Mouse (Mus musculus) stomach, embryonic 14.5 days (tissue): ENCODE data around the gene Sh3gl2. TPM values are rescaled to one million over a fixed set of nuclear protein-coding genes. Genes with fewer than 3 reads are reported as not detected.

ENCODE experiments used
- ATAC-seq: fragments of 200-750 bp; cut with Nextera tagmentation; 2 replicates; pipeline ENCODE4 v1.8.0; 2017; ENCODE audit warnings: low read depth, moderate TSS enrichment; ENCODE audit not compliant: insufficient number of reproducible peaks, insufficient read depth, low FRiP score
- H3K27ac ChIP-seq: fragments of 300-500 bp; sonication (generic); 2 replicates; pipeline ENCODE4 v1.5.1; 2014; ENCODE audit warnings: mild to moderate bottlenecking, low read length, moderate library complexity, mixed read lengths
- H3K27me3 ChIP-seq: fragments of 300-500 bp; sonication (generic); 2 replicates; pipeline ENCODE4 v1.6.1; 2014; ENCODE audit warnings: low read length, control low read depth, mixed read lengths; ENCODE audit not compliant: control insufficient read depth, insufficient read depth
- H3K36me3 ChIP-seq: fragments of 300-500 bp; sonication (generic); 2 replicates; pipeline ENCODE4 v1.6.1; 2014; ENCODE audit warnings: mild to moderate bottlenecking, control low read depth, low read length, moderate library complexity, mixed read lengths; ENCODE audit not compliant: control insufficient read depth, insufficient read depth
- H3K4me1 ChIP-seq: fragments of 300-500 bp; sonication (generic); 2 replicates; pipeline ENCODE4 v1.6.1; 2014; ENCODE audit warnings: low read length, control low read depth, mixed read lengths; ENCODE audit not compliant: control insufficient read depth, insufficient read depth
- H3K4me2 ChIP-seq: fragments of 300-500 bp; sonication (generic); replicated peaks from 2 replicates; pipeline ENCODE4 v1.6.1; 2014; ENCODE audit warnings: low read depth, low read length, control low read depth
- H3K4me3 ChIP-seq: fragments of 300-500 bp; sonication (generic); 2 replicates; pipeline ENCODE4 v1.5.1; 2014; ENCODE audit warnings: low read depth, low read length, control low read depth
- H3K9ac ChIP-seq: fragments of 300-500 bp; sonication (generic); replicated peaks from 2 replicates; pipeline ENCODE4 v1.6.1; 2014; ENCODE audit warnings: low read depth, mild to moderate bottlenecking, control low read depth, low read length, moderate library complexity, mixed read lengths
- H3K9me3 ChIP-seq: fragments of 300-500 bp; sonication (generic); 2 replicates; pipeline ENCODE4 v1.6.1; 2016; ENCODE audit warnings: low read depth, low read length, control low read depth; ENCODE audit not compliant: control insufficient read depth
- WGBS: fragments of 180-500 bp; shearing (Covaris S2); extraction: QIAGEN DNeasy Blood & Tissue Kit; methylation state at CpG from one replicate; pipeline ENCODE4 v1.1.7; 2014; 5-methylcytosine and 5-hydroxymethylcytosine counted together
- polyA plus RNA-seq: library from polyadenylated mRNA; unstranded; fragments of >200 nt; fragmentation: Nextera tagmentation; extraction: Ambion mirVana; gene quantifications from 2 replicates; pipeline ENCODE4 v1.2.1, GENCODE M21; 2014

Sh3gl2 gene
- polyA plus RNA-seq, 1 experiment from 2014 or later = 11.2 TPM

DNA sequence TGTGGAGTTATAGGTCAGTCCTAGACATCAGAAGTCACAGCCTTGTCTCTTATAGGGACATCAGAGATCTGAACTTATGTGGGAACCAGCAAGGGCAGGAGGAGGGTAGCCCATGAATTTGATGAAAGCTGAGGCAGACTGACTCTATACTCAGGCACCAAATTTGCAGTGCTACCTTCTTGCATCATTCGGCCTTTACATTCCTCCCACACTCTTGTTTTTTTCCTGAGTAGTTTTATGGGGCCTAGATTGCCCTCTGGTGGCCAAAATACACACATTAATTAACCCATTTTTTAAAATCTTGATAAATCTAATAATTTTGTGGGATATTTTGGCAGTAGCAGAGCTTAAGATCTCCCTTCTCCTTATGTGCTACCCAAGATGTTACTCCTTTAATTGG lies 186.9 kb downstream of the Sh3gl2 start:
- no peak overlapping the region for H3K9ac ChIP-seq
- no peaks in the 10 kb centered on the region for H3K9me3 ChIP-seq
- no peak overlapping the region for H3K4me3 ChIP-seq
- no peak for ATAC-seq
- H3K4me1 ChIP-seq = no peaks in the 10 kb centered on the region; the same call in 1 of the 2 replicates
- H3K4me2 ChIP-seq = no peak overlapping the region
- 53% methylated on average over 1 of the region's 1 CpGs for WGBS
- H3K36me3 ChIP-seq = no peaks in the 10 kb centered on the region
- H3K27me3 ChIP-seq = no peaks in the 10 kb centered on the region
- no peak overlapping the region for H3K27ac ChIP-seq

DNA sequence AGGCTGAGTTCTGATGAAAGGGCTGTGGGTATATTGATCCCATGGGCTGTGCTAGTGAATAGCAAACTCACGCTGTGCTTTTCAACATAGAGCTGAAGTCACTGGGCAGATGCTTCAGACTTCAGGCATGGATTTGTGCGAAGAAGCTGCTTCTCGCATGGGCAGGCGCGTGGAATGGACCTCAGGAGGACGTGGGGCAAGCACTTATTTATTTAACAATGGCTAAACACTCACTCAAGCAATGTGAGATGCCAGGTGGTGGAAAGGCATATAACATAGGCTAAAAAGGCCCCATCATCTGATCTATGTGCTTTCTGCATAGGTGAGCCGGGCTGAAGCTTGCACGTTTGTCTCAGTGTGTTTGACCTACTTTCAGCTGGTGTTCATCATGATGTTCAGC lies 193.8 kb downstream of the Sh3gl2 start:
- no peaks in the 10 kb centered on the region for H3K27me3 ChIP-seq
- no peak overlapping the region for H3K4me2 ChIP-seq
- no peak overlapping the region for H3K4me3 ChIP-seq
- no peak overlapping the region for H3K9ac ChIP-seq
- no peaks in the 10 kb centered on the region for H3K36me3 ChIP-seq
- no peaks in the 10 kb centered on the region for H3K4me1 ChIP-seq
- WGBS = 76% methylated on average over 8 of the region's 8 CpGs
- no peak overlapping the region for H3K27ac ChIP-seq
- no peak for ATAC-seq
- no peaks in the 10 kb centered on the region for H3K9me3 ChIP-seq

DNA sequence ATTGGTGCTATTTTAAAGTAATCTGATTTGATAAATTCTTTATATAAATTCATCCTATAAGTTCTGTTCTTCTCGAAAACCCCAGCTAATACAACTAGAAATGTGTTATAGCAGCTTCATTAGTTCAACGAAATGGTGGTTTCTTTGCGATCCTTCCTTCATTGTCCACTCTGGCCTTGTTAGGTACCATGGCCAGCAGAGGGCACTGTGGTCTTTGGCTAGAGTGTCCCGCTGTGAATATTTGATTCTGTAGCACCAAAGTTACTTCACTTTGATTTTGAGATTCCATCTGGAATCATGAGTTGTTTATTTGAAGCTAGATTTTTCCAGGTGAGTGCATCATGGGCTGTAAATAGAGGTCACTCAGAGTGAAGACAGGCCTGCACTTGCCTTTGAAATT lies 197.9 kb downstream of the Sh3gl2 start:
- Histone ChIP-seq H3K4me1 (no peaks in the 10 kb centered on the region), H3K4me2 (no peak overlapping the region), H3K9ac (no peak overlapping the region), H3K4me3 (no peak overlapping the region), H3K36me3 (no peaks in the 10 kb centered on the region), H3K27ac (no peak overlapping the region), H3K9me3 (no peaks in the 10 kb centered on the region), H3K27me3 (no peaks in the 10 kb centered on the region)
- peak; percentile 37; the same call in 1 of the 2 replicates for ATAC-seq
- 37% methylated on average over 4 of the region's 4 CpGs for WGBS

DNA sequence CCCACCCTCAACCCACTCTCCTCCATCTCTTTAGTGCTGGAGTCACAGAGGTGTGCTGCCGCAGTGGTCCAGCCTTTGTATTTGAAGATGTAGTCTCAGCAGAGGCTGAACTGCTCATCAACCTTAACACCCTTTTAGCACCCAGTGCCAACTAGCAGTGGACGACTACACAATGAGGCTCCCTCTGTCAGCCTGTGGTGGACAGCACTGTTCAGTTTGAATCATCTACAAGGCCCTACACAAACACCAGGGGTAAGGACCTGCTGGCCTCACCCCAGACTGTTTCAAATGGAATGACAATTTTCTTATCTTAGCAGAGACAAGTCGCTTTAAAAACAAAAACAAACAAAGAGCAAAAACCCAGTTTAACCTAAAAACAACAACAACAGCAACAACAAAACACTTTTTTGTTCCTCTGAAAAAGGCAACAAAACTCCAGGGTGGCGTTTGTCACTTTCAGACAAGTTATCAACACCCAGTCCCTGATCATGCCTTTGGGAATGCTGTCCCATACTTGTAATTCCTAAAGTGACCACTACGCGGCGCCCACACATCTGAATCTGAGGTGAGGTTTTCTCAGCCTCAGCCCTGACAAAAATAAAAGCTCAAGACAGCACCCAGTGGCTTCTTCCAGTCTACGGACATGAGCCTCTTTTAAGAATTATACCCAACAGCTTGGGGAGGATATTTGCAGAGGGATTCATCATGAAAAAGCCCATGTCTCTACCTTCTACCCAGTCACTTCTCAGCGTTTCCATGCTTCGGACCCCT lies 199.7 kb downstream of the Sh3gl2 start:
- Histone ChIP-seq H3K27ac (no peak overlapping the region), H3K4me3 (no peak overlapping the region), H3K4me2 (no peak overlapping the region), H3K4me1 (no peaks in the 10 kb centered on the region), H3K27me3 (no peaks in the 10 kb centered on the region), H3K36me3 (no peaks in the 10 kb centered on the region), H3K9me3 (no peaks in the 10 kb centered on the region), H3K9ac (no peak overlapping the region)
- no peak for ATAC-seq
- WGBS = 41% methylated on average over 10 of the region's 10 CpGs

DNA sequence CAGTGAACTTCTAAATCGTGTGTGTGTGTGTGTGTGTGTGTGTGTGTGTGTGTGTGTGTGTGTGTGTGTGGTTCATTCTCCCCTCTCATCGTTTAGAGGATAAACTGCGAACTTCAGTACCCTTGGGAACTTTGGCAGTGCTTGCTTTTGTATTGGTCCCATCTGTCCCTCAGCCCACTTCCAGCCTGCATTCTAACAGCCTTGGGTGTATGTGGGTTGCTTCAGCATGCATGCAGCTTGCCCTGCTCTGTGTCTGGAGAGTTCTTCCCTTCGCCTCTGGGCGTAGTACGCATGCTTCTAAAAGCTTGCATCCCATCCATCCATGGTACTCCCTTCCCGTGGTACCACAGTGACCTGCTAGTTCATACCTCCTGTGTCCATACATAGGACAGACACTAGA lies 200.3 kb downstream of the Sh3gl2 start:
- WGBS = 83% methylated on average over 7 of the region's 7 CpGs

DNA sequence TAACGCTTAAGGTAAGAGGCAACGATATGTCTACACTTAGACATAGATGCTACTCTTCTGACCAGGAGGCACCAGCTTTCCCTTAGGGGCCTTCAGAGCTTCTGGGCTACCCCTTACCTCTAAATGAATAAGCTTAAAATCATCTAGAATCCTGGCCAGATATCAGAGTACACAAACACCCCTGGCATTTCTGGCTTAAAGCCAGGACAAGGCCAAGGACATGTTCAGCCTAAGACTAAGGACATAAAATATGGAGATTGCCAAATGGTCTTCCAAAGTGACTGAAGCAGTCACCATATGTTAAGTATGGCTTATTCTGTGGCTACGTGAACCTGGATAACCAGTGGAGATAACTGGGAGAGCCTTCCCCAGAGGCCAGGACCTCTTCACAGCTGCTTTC lies 211.5 kb downstream of the Sh3gl2 start:
- no peak overlapping the region for H3K27ac ChIP-seq
- no peak for ATAC-seq
- H3K4me2 ChIP-seq = no peak overlapping the region
- H3K27me3 ChIP-seq = no peaks in the 10 kb centered on the region
- 90% methylated on average over 3 of the region's 3 CpGs for WGBS
- H3K9me3 ChIP-seq = no peaks in the 10 kb centered on the region
- no peak overlapping the region for H3K9ac ChIP-seq
- no peaks in the 10 kb centered on the region for H3K36me3 ChIP-seq
- no peaks in the 10 kb centered on the region for H3K4me1 ChIP-seq
- no peak overlapping the region for H3K4me3 ChIP-seq

More for the DNA sequence above, 200.3 kb downstream of the Sh3gl2 start:
- Histone ChIP-seq H3K27me3 (no peaks in the 10 kb centered on the region), H3K4me3 (no peak overlapping the region), H3K36me3 (no peaks in the 10 kb centered on the region), H3K4me1 (no peaks in the 10 kb centered on the region), H3K9ac (no peak overlapping the region), H3K9me3 (no peaks in the 10 kb centered on the region), H3K27ac (no peak overlapping the region), H3K4me2 (no peak overlapping the region)
- no peak for ATAC-seq

DNA sequence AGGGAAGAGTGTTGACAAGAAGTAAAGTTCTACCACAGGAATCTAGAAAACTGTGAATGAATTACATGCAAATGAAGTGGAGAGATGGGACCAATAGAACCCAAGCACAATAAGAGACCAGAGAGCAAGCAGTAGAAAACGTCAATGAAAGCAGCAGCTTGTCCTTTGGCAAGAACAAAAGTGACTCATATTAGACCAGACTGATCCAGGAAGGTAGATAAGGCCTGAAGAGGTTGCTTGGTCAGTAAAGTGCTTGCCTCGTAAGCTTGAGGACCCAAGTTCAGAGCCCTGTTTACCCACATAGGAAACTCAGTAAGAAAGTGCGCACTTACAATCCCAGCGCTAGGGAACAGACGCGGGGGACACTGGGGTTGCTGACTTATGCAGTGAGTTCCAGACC lies 215.5 kb downstream of the Sh3gl2 start:
- Histone ChIP-seq H3K27ac (no peak overlapping the region), H3K4me2 (no peak overlapping the region), H3K4me3 (no peak overlapping the region), H3K9me3 (no peaks in the 10 kb centered on the region), H3K9ac (no peak overlapping the region), H3K27me3 (no peaks in the 10 kb centered on the region), H3K4me1 (no peaks in the 10 kb centered on the region), H3K36me3 (no peaks in the 10 kb centered on the region)
- 83% methylated on average over 6 of the region's 6 CpGs for WGBS
- no peak for ATAC-seq

DNA sequence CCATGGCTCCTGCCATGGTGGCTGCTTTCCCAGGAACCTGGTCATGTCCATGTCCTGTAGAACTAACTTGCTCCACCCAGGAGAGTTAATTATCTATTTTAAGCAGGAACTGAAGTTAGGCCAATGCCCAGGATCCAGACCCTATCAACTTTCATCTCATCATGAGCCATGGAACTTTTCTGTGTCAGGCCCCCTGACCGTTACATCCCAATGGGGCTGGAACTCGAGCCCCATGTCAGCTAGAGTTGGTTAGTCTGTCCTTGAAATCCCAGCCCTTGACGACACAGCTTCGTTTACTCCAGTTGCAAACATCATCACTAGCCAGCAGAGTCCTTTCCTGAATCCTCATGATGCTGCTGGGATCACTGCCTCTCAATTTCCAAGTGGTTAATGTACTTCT lies 221.3 kb downstream of the Sh3gl2 start:
- no peaks in the 10 kb centered on the region for H3K9me3 ChIP-seq
- H3K27me3 ChIP-seq = no peaks in the 10 kb centered on the region
- WGBS = 76% methylated on average over 4 of the region's 4 CpGs
- H3K36me3 ChIP-seq = no peaks in the 10 kb centered on the region
- H3K9ac ChIP-seq = no peak overlapping the region
- no peak overlapping the region for H3K4me2 ChIP-seq
- no peak for ATAC-seq
- no peak overlapping the region for H3K4me3 ChIP-seq
- H3K4me1 ChIP-seq = no peaks in the 10 kb centered on the region
- H3K27ac ChIP-seq = no peak overlapping the region

DNA sequence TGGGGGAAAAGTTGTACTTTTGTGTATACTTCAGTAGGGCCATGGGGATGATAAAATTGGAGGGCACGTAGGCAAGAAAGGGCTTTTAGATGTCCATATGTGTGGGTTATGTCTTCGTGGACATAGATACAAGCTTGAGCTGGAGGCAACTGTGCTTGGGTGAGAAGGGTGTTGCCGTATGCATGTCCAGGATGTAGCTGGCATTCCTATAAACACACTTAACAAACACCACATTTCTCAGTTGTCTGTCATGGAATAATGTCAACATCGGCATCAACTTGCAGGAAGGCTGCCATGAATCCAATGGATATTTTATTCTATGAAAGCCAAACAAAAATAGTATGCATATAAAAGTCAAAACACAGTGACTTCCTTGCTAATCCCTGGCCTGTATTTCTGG lies 227.9 kb downstream of the Sh3gl2 start:
- 77% methylated on average over 4 of the region's 4 CpGs for WGBS
- H3K27me3 ChIP-seq = no peaks in the 10 kb centered on the region
- H3K27ac ChIP-seq = no peak overlapping the region
- ATAC-seq = no peak
- no peak overlapping the region for H3K9ac ChIP-seq
- no peaks in the 10 kb centered on the region for H3K4me1 ChIP-seq
- no peaks in the 10 kb centered on the region for H3K9me3 ChIP-seq
- no peaks in the 10 kb centered on the region for H3K36me3 ChIP-seq
- no peak overlapping the region for H3K4me2 ChIP-seq
- no peak overlapping the region for H3K4me3 ChIP-seq
